Mouse (Mus musculus) olfactory bulb, adult 2 months (tissue): ENCODE measurements around the gene Nbeal2.

ENCODE experiments used
- CTCF ChIP-seq: fragments of 200-500 bp; IDR thresholded peaks from 2 replicates; pipeline ENCODE4 v1.5.1; 2012; ENCODE audit warnings: low read depth, mild to moderate bottlenecking, low read length, moderate library complexity; ENCODE audit not compliant: insufficient read depth
- POLR2A ChIP-seq: fragments of 200-500 bp; IDR thresholded peaks from 2 replicates; pipeline ENCODE4 v1.6.1; 2012; ENCODE audit warnings: mild to moderate bottlenecking, low read depth, low read length, moderate library complexity; ENCODE audit not compliant: insufficient read depth

- TF ChIP-seq POLR2A (no peak), CTCF (no peak)
Measured at GRCm38 (mm10) chr9:110680736-110681507, 27.0 kb upstream of the Nbeal2 start.
